Mouse (Mus musculus) C2C12 (cell line): ENCODE data around the gene Zfp661.

ENCODE experiments used
- MYOD1 ChIP-seq: IDR thresholded peaks from one replicate; pipeline ENCODE4 v1.6.1; 2011; ENCODE audit warnings: low read depth; ENCODE audit not compliant: control insufficient read depth, insufficient read length
- USF1 ChIP-seq: IDR thresholded peaks from one replicate; pipeline ENCODE4 v1.6.1; 2011; ENCODE audit warnings: low read depth, mild to moderate bottlenecking, control low read depth, moderate library complexity

- no peak for TF ChIP-seq MYOD1
- TF ChIP-seq USF1: no peak
Observed at GRCm38 (mm10) chr2:127531592-127531991, 55.3 kb downstream of the Zfp661 start.
